Mouse (Mus musculus): Measurements from ENCODE around the gene Gyg. TPM values are rescaled to one million over a fixed set of nuclear protein-coding genes. Genes with fewer than 3 reads are reported as not detected.

The Gyg gene
- polyA plus RNA-seq (2015; fragmentation: Nextera tagmentation; extraction: Ambion mirVana) = 38.7 and 43.2 TPM in 2 replicates

GRCm38 (mm10) chr3:20154531-20155367, at the start of gene Gyg:
Gene Gyg (minus strand): TSS chr3:20155317.

Other genes starting within 250 kb of the Gyg start
- gene Cp, start 198.3 kb downstream of the Gyg start, polyA plus RNA-seq (2015; fragmentation: Nextera tagmentation; extraction: Ambion mirVana) = 1.2 and 1.5 TPM in 2 replicates
- gene Hps3, start 120.0 kb downstream of the Gyg start, polyA plus RNA-seq (2015; fragmentation: Nextera tagmentation; extraction: Ambion mirVana) = 6.6 and 7.4 TPM in 2 replicates
- 6.9 and 7.4 TPM in 2 replicates for gene Hltf, start 97.5 kb downstream of the Gyg start, polyA plus RNA-seq (2015; fragmentation: Nextera tagmentation; extraction: Ambion mirVana)
- 27.4 and 27.8 TPM in 2 replicates for gene Cpa3, start 86.9 kb upstream of the Gyg start, polyA plus RNA-seq (2015; fragmentation: Nextera tagmentation; extraction: Ambion mirVana)
- 1.6 TPM in 2 replicates for gene Cpb1, start 120.4 kb upstream of the Gyg start, polyA plus RNA-seq (2015; fragmentation: Nextera tagmentation; extraction: Ambion mirVana)
- gene Agtr1b, start 211.9 kb upstream of the Gyg start, polyA plus RNA-seq (2015; fragmentation: Nextera tagmentation; extraction: Ambion mirVana) = 1.7 and 1.9 TPM in 2 replicates

Measured in urinary bladder, postnatal 0 days (tissue).